ENCODE assay signal across 10 mouse cellular contexts in the genomic region with DNA sequence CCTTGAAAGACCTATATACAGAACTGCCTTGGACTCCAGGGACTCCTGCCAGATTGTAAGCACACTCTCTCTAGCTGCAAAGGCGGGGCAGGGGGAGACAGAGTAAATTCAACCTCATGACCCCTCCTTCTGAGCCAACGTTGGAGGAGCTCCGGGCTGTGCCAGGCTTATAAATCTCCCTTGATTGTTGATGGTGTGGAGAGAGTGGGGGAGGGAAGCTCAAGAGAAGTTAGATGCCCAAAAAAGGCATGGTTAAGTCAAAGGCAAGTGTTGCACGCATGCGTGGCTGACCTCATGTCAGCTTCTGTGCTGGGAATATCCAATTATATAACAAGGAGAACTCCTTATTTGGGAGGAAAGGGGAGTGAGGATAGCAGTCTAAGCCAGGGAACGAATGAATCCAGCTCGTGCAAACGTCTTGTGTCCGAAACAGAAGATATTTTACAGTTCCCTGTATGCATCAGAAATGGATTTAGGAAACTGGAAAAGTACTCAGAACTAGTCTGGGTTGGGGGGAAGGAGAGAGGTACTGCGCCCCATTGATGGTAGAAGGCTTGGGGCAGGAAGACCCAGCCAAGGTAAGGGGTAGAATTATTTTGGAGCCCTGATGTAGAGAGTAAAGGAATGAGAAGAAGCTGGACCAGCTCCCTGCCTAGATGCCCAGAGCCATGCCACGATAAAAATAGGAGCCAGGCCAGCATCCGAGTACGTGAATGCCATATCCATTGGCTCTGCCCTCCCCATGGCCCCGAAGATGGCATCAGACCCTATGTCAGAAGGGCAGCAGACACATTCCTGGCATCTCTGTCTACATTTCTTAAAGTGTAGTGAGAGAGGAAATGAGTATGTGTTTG. TPM values are rescaled to one million over a fixed set of nuclear protein-coding genes. Genes with fewer than 3 reads are reported as not detected.
A peak's percentile ranks its signal among the peaks of the same experiment; 100 is the strongest.
DNase-seq lines count a peak whose midpoint lies in the region; ATAC-seq and TF ChIP-seq lines count a peak whose summit lies in the region.
"Had no signal": no experiment of that assay in that cellular context is flagged by ENCODE, and none has a peak within 500 bp of the region (broad histone marks: within the 10 kb centered on the region; RNA-seq: fewer than 3 reads in every experiment).

No protein-coding gene starts in this region.

- no peak overlapping the region for H3K4me2 ChIP-seq in intestine, embryonic 15.5 days (replicated peaks)
- H3K4me2 ChIP-seq in lung, embryonic 15.5 days = no peak overlapping the region
- no peak overlapping the region for H3K4me2 ChIP-seq in forebrain, embryonic 12.5 days

- no peak overlapping the region for H3K9ac ChIP-seq in intestine, embryonic 15.5 days
- H3K9ac ChIP-seq in lung, embryonic 15.5 days = no peak overlapping the region
- no peak overlapping the region for H3K9ac ChIP-seq in forebrain, embryonic 12.5 days

- WGBS in intestine, embryonic 15.5 days = 49% methylated on average over 14 of the region's 14 CpGs
- WGBS in lung, embryonic 15.5 days = 51% methylated on average over 14 of the region's 14 CpGs
- 91% methylated on average over 14 of the region's 14 CpGs for WGBS in forebrain, embryonic 12.5 days

- no peaks in the 10 kb centered on the region for H3K4me1 ChIP-seq in intestine, embryonic 15.5 days (replicated peaks)
- peaks cover 13% of the 10 kb centered on the region for H3K4me1 ChIP-seq in lung, embryonic 15.5 days
- peaks cover 7% of the 10 kb centered on the region for H3K4me1 ChIP-seq in forebrain, embryonic 12.5 days

- no peak overlapping the region for H3K4me3 ChIP-seq in intestine, embryonic 15.5 days (replicated peaks)
- no peak overlapping the region for H3K4me3 ChIP-seq in lung, embryonic 15.5 days
- H3K4me3 ChIP-seq in left cerebral cortex, adult 2 months = no peak overlapping the region
- no peak overlapping the region for H3K4me3 ChIP-seq in forebrain, embryonic 12.5 days (replicated peaks)

- peak overlapping the region; percentile 75 for H3K27ac ChIP-seq in intestine, embryonic 15.5 days
- peak overlapping the region; percentile 79 for H3K27ac ChIP-seq in lung, embryonic 15.5 days
- no peak overlapping the region for H3K27ac ChIP-seq in left cerebral cortex, adult 2 months
- H3K27ac ChIP-seq in forebrain, embryonic 12.5 days = no peak overlapping the region

- peak; percentile 92 for ATAC-seq in intestine, embryonic 15.5 days
- peak; percentile 91 for ATAC-seq in lung, embryonic 15.5 days (ENCODE audit: borderline replicate concordance, extremely low read depth, low FRiP score, low TSS enrichment)
- ATAC-seq in forebrain, embryonic 12.5 days (ENCODE audit: low FRiP score) = no peak
- ATAC-seq: inflammation-experienced regulatory T-cells, adult 6 months had no signal

- intact Hi-C loops in left cerebral cortex, adult 2 months (cut with DNase I) = loop anchor here (10.0 kb wide), 1 partner anchor 639 kb away; no protein-coding TSS in a partner anchor

- no peaks in the 10 kb centered on the region for H3K27me3 ChIP-seq in intestine, embryonic 15.5 days (replicated peaks)
- no peaks in the 10 kb centered on the region for H3K27me3 ChIP-seq in lung, embryonic 15.5 days
- H3K27me3 ChIP-seq in forebrain, embryonic 12.5 days = no peaks in the 10 kb centered on the region

- DNase-seq in MN1 (ENCODE audit: low spot score) = peak; percentile 11
- DNase-seq in gastrocnemius, adult 8-10 months (ENCODE audit: low spot score in 2 of 2) = peak; percentile 77 to 81
- no peak for DNase-seq in thymus, postnatal 14 days
- DNase-seq in c-Kit-positive CD71-positive TER-119-positive erythroid progenitor cells, embryonic 14.5 days (ENCODE audit: low spot score) = no peak
- DNase-seq in left cerebral cortex, adult 2 months (ENCODE audit: extremely low spot score in 1 of 2, low spot score in 2 of 2) = no peak
- DNase-seq: cerebellum, adult 2 months had no signal

- 0 out of 2 replicates have a peak, but pooled peaks cover 10% of the 10 kb centered on the region for H3K36me3 ChIP-seq in intestine, embryonic 15.5 days
- peaks cover 17% of the 10 kb centered on the region; the same call in 1 of the 2 replicates for H3K36me3 ChIP-seq in lung, embryonic 15.5 days
- peaks cover 66% of the 10 kb centered on the region for H3K36me3 ChIP-seq in forebrain, embryonic 12.5 days (replicated peaks)

- no peaks in the 10 kb centered on the region for H3K9me3 ChIP-seq in intestine, embryonic 15.5 days
- H3K9me3 ChIP-seq in lung, embryonic 15.5 days = no peaks in the 10 kb centered on the region
- no peaks in the 10 kb centered on the region for H3K9me3 ChIP-seq in forebrain, embryonic 12.5 days

- TF ChIP-seq CTCF in left cerebral cortex, adult 2 months (IDR thresholded peaks at IDR 0.05) = no peak

RNA-seq across cellular contexts. Expression of a gene that starts 18.6 kb away (rescaled TPM):
- 10 to 100 TPM; 22.3 to 27.6 (median 23.2) TPM for total RNA-seq in gastrocnemius, adult 8-10 months (2022)
- 15.1 and 16.2 TPM in 2 replicates for polyA plus RNA-seq in intestine, embryonic 15.5 days (2015; fragmentation: Nextera tagmentation; extraction: Ambion mirVana)
- polyA plus RNA-seq in lung, embryonic 15.5 days (2015; fragmentation: Nextera tagmentation; extraction: Ambion mirVana) = 17.1 and 17.6 TPM in 2 replicates
- total RNA-seq in left cerebral cortex, adult 2 months (2021) = 10 to 100 TPM; 45.5 to 46.9 TPM
- polyA plus RNA-seq in forebrain, embryonic 12.5 days (2016; fragmentation: Nextera tagmentation; extraction: Ambion mirVana) = 25.7 and 29.0 TPM in 2 replicates

Comparison
In these comparisons a context has a peak if more than half of its experiments do, and no peak if none do; other contexts are left out.
1. DNase-seq: peak in MN1 (single experiment) and gastrocnemius, adult 8-10 months (2 of 2); none in thymus, postnatal 14 days (single experiment), c-Kit-positive CD71-positive TER-119-positive erythroid progenitor cells, embryonic 14.5 days (single experiment) and left cerebral cortex, adult 2 months (0 of 2).
2. H3K27ac ChIP-seq: peak in intestine, embryonic 15.5 days (single experiment) and lung, embryonic 15.5 days (single experiment); none in left cerebral cortex, adult 2 months (single experiment) and forebrain, embryonic 12.5 days (single experiment).